Mouse (Mus musculus): ENCODE measurements around the gene Fez2. TPM values are rescaled to one million over a fixed set of nuclear protein-coding genes. Genes with fewer than 3 reads are reported as not detected.
A peak's percentile ranks its signal among the peaks of the same experiment; 100 is the strongest.

The Fez2 gene
- polyA plus RNA-seq, 1 experiment from 2014 or later, result 28.7 TPM

GRCm38 (mm10) chr17:78387665-78388064 lies 30.3 kb downstream of the Fez2 start:
- ATAC-seq (ENCODE audit: low FRiP score, low TSS enrichment), result no peak; the same call in 1 of the 2 replicates
- no peak overlapping the region for H3K27ac ChIP-seq (replicated peaks)
- H3K9me3 ChIP-seq (ENCODE audit: control insufficient read depth, low read length), result no peaks in the 10 kb centered on the region
- no peaks in the 10 kb centered on the region for H3K4me1 ChIP-seq (replicated peaks; ENCODE audit: control insufficient read depth, insufficient read depth)
- H3K27me3 ChIP-seq (ENCODE audit: control insufficient read depth, insufficient read depth, low read length), result no peaks in the 10 kb centered on the region
- H3K36me3 ChIP-seq (ENCODE audit: control insufficient read depth, insufficient read depth, low read length), result no peaks in the 10 kb centered on the region
- H3K9ac ChIP-seq (ENCODE audit: low read length), result no peak overlapping the region
- no peak overlapping the region for H3K4me3 ChIP-seq (ENCODE audit: low read depth, low read length)
- no peak overlapping the region for H3K4me2 ChIP-seq (replicated peaks; ENCODE audit: low read depth)
- WGBS, result 57% methylated on average over 9 of the region's 9 CpGs
- no peak for DNase-seq (ENCODE audit: low spot score)
- no peak for TF ChIP-seq EP300 (optimal IDR thresholded peaks at IDR 0.05)

- Histone ChIP-seq H3K9ac (ENCODE audit: low read length) (no peak overlapping the region), H3K27ac (replicated peaks) (no peak overlapping the region), H3K4me1 (replicated peaks; ENCODE audit: control insufficient read depth, insufficient read depth) (no peaks in the 10 kb centered on the region), H3K36me3 (ENCODE audit: control insufficient read depth, insufficient read depth, low read length) (peaks cover 5% of the 10 kb centered on the region), H3K27me3 (ENCODE audit: control insufficient read depth, insufficient read depth, low read length) (no peaks in the 10 kb centered on the region), H3K9me3 (ENCODE audit: control insufficient read depth, low read length) (no peaks in the 10 kb centered on the region), H3K4me3 (ENCODE audit: low read depth, low read length) (no peak overlapping the region), H3K4me2 (replicated peaks; ENCODE audit: low read depth) (no peak overlapping the region)
- WGBS, result 73% methylated on average over 3 of the region's 3 CpGs
- ATAC-seq (ENCODE audit: low FRiP score, low TSS enrichment), result no peak
- DNase-seq (ENCODE audit: low spot score), result peak; percentile 1
- no peak for TF ChIP-seq EP300 (optimal IDR thresholded peaks at IDR 0.05)
- TF ChIP-seq CTCF (IDR thresholded peaks at IDR 0.05; ENCODE audit: low read depth), result no peak
These were observed 35.6 kb downstream of the Fez2 start for GRCm38 (mm10) chr17:78382321-78382720.

- no peak overlapping the region for H3K27ac ChIP-seq (replicated peaks)
- peaks cover 7% of the 10 kb centered on the region for H3K36me3 ChIP-seq (ENCODE audit: control insufficient read depth, insufficient read depth, low read length)
- DNase-seq (ENCODE audit: low spot score), result peak; percentile 10
- no peak overlapping the region for H3K4me3 ChIP-seq (ENCODE audit: low read depth, low read length)
- no peaks in the 10 kb centered on the region for H3K9me3 ChIP-seq (ENCODE audit: control insufficient read depth, low read length)
- no peaks in the 10 kb centered on the region for H3K27me3 ChIP-seq (ENCODE audit: control insufficient read depth, insufficient read depth, low read length)
- 65% methylated on average over 11 of the region's 11 CpGs for WGBS
- H3K4me1 ChIP-seq (replicated peaks; ENCODE audit: control insufficient read depth, insufficient read depth), result no peaks in the 10 kb centered on the region
- H3K9ac ChIP-seq (ENCODE audit: low read length), result no peak overlapping the region
- no peak for ATAC-seq (ENCODE audit: low FRiP score, low TSS enrichment)
- H3K4me2 ChIP-seq (replicated peaks; ENCODE audit: low read depth), result no peak overlapping the region
- TF ChIP-seq EP300 (optimal IDR thresholded peaks at IDR 0.05) (no peak), CTCF (IDR thresholded peaks at IDR 0.05; ENCODE audit: low read depth) (no peak)
These were observed 38.2 kb downstream of the Fez2 start for GRCm38 (mm10) chr17:78379730-78380245.

GRCm38 (mm10) chr17:78379079-78379729 lies 38.7 kb downstream of the Fez2 start:
- Histone ChIP-seq H3K27ac (replicated peaks) (no peak overlapping the region), H3K9me3 (ENCODE audit: control insufficient read depth, low read length) (no peaks in the 10 kb centered on the region), H3K4me3 (ENCODE audit: low read depth, low read length) (no peak overlapping the region), H3K36me3 (ENCODE audit: control insufficient read depth, insufficient read depth, low read length) (peaks cover 7% of the 10 kb centered on the region), H3K4me1 (replicated peaks; ENCODE audit: control insufficient read depth, insufficient read depth) (no peaks in the 10 kb centered on the region), H3K27me3 (ENCODE audit: control insufficient read depth, insufficient read depth, low read length) (no peaks in the 10 kb centered on the region), H3K9ac (ENCODE audit: low read length) (no peak overlapping the region), H3K4me2 (replicated peaks; ENCODE audit: low read depth) (no peak overlapping the region)
- DNase-seq (ENCODE audit: low spot score), result no peak
- ATAC-seq (ENCODE audit: low FRiP score, low TSS enrichment), result no peak
- TF ChIP-seq CTCF (IDR thresholded peaks at IDR 0.05; ENCODE audit: low read depth) (no peak), EP300 (optimal IDR thresholded peaks at IDR 0.05) (no peak)
- WGBS, result 73% methylated on average over 8 of the region's 8 CpGs

- H3K4me3 ChIP-seq (ENCODE audit: low read depth, low read length), result no peak overlapping the region
- peaks cover 9% of the 10 kb centered on the region for H3K36me3 ChIP-seq (ENCODE audit: control insufficient read depth, insufficient read depth, low read length)
- TF ChIP-seq EP300 (optimal IDR thresholded peaks at IDR 0.05), result no peak
- no peak for TF ChIP-seq CTCF (IDR thresholded peaks at IDR 0.05; ENCODE audit: low read depth)
- no peak overlapping the region for H3K9ac ChIP-seq (ENCODE audit: low read length)
- 48% methylated on average over 8 of the region's 8 CpGs for WGBS
- ATAC-seq (ENCODE audit: low FRiP score, low TSS enrichment), result no peak
- H3K27me3 ChIP-seq (ENCODE audit: control insufficient read depth, insufficient read depth, low read length), result no peaks in the 10 kb centered on the region
- DNase-seq (ENCODE audit: low spot score), result peak; percentile 12
- H3K27ac ChIP-seq (replicated peaks), result no peak overlapping the region
- H3K4me2 ChIP-seq (replicated peaks; ENCODE audit: low read depth), result no peak overlapping the region
- no peaks in the 10 kb centered on the region for H3K9me3 ChIP-seq (ENCODE audit: control insufficient read depth, low read length)
- H3K4me1 ChIP-seq (replicated peaks; ENCODE audit: control insufficient read depth, insufficient read depth), result no peaks in the 10 kb centered on the region
These were observed 41.4 kb downstream of the Fez2 start for GRCm38 (mm10) chr17:78376587-78376986.

- no peak overlapping the region for H3K27ac ChIP-seq (replicated peaks)
- peaks cover 8% of the 10 kb centered on the region for H3K36me3 ChIP-seq (ENCODE audit: control insufficient read depth, insufficient read depth, low read length)
- no peaks in the 10 kb centered on the region for H3K9me3 ChIP-seq (ENCODE audit: control insufficient read depth, low read length)
- no peak for TF ChIP-seq CTCF (IDR thresholded peaks at IDR 0.05; ENCODE audit: low read depth)
- no peak for TF ChIP-seq EP300 (optimal IDR thresholded peaks at IDR 0.05)
- H3K27me3 ChIP-seq (ENCODE audit: control insufficient read depth, insufficient read depth, low read length), result no peaks in the 10 kb centered on the region
- H3K9ac ChIP-seq (ENCODE audit: low read length), result no peak overlapping the region
- ATAC-seq (ENCODE audit: low FRiP score, low TSS enrichment) (no peak), DNase-seq (ENCODE audit: low spot score) (no peak)
- H3K4me2 ChIP-seq (replicated peaks; ENCODE audit: low read depth), result no peak overlapping the region
- no peak overlapping the region for H3K4me3 ChIP-seq (ENCODE audit: low read depth, low read length)
- WGBS, result 76% methylated on average over 10 of the region's 10 CpGs
- no peaks in the 10 kb centered on the region for H3K4me1 ChIP-seq (replicated peaks; ENCODE audit: control insufficient read depth, insufficient read depth)
These were observed 43.2 kb downstream of the Fez2 start for GRCm38 (mm10) chr17:78374756-78375155.

All from stomach, postnatal 0 days (tissue).